Comparison of ENCODE assay signal across 19 mouse cellular contexts in genomic region chr14:33573643-33574042, GRCm38 (mm10). TPM values are rescaled to one million over a fixed set of nuclear protein-coding genes. Genes with fewer than 3 reads are reported as not detected.
DNase-seq lines count a peak whose midpoint lies in the region; ATAC-seq lines count a peak whose summit lies in the region.
"Had no signal": no experiment of that assay in that cellular context is flagged by ENCODE, and none has a peak within 500 bp of the region (broad histone marks: within the 10 kb centered on the region; RNA-seq: fewer than 3 reads in every experiment).

No protein-coding gene starts in this region.

- ATAC-seq in frontal cortex, adult (ENCODE audit: low TSS enrichment), result peak; percentile 86
- ATAC-seq: forebrain, embryonic 14.5 days; forebrain, embryonic 16.5 days had no signal

- DNase-seq in frontal cortex, postnatal 36 days (ENCODE audit: low spot score in 2 of 2), result no peak
- peak; percentile 7 for DNase-seq in right cerebral cortex, adult 18-20 months
- DNase-seq in right cerebral cortex, postnatal 10 days (ENCODE audit: low spot score in 2 of 2), result no peak
- peak; percentile 21 for DNase-seq in ZHBTc4 (ENCODE audit: low read depth, low spot score)
- peak; percentile 51 for DNase-seq in telencephalon, adult 2 months (ENCODE audit: low read depth, low spot score)
- DNase-seq in adrenal gland, postnatal 4 days (ENCODE audit: low spot score in 2 of 2), result no peak
- no peak for DNase-seq in adrenal gland, postnatal 25 days
- DNase-seq: adrenal gland, adult 2 months; adrenal gland, postnatal 10 days; adrenal gland, postnatal 36 days; cerebellum, adult 11-12 months; cerebellum, adult 2 months; cerebellum, adult 9-10 months; cerebellum, postnatal 10 days; cerebellum, postnatal 25 days had no signal

RNA-seq across cellular contexts. Expression of gene Ptpn20, which starts 15.4 kb away (rescaled TPM):
- not detected for total RNA-seq in adrenal gland, postnatal 4 days (2021)
- total RNA-seq in adrenal gland, postnatal 25 days (2021), result not detected in 2 replicates
- total RNA-seq: adrenal gland, adult 2 months; adrenal gland, postnatal 10 days; adrenal gland, postnatal 36 days; MEL had no signal

Comparison
In these comparisons a context has a peak if more than half of its experiments do, and no peak if none do; other contexts are left out.
1. DNase-seq: peak in right cerebral cortex, adult 18-20 months (single experiment), ZHBTc4 (single experiment) and telencephalon, adult 2 months (single experiment); none in frontal cortex, postnatal 36 days (0 of 2), right cerebral cortex, postnatal 10 days (0 of 2), adrenal gland, postnatal 4 days (0 of 2) and adrenal gland, postnatal 25 days (single experiment).